Mouse (Mus musculus): Measurements from ENCODE around the gene Prss36. TPM values are rescaled to one million over a fixed set of nuclear protein-coding genes. Genes with fewer than 3 reads are reported as not detected.

The Prss36 gene
- polyA plus RNA-seq, 1 experiment from 2014 or later: 10.0 TPM

DNA sequence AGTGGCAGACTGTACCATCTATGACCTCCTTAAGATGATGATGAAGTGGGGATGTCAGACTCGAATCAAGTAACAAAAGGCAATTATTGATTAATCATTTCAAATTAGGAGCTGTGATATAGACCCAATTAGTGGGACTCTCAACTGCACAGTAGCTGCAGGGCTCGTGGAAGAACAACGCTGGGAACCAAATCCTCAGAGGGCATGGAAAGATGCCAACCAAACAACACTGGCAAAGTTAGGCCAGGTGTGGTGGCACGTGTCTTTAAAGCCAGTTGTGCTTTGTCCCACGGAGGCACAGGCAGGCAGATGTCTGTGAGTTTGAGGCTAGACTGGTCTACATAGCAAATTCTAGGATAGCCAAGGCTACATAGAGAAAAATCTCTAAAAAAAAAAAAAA is 15.9 kb downstream of the Prss36 start:
- H3K9me3 ChIP-seq (ENCODE audit: low read length): no peaks in the 10 kb centered on the region
- 60% methylated on average over 5 of the region's 5 CpGs for WGBS
- peak overlapping the region; percentile 95 for H3K27ac ChIP-seq (ENCODE audit: low read length)
- peaks cover 4% of the 10 kb centered on the region; the same call in 1 of the 2 replicates for H3K4me1 ChIP-seq (ENCODE audit: insufficient read depth, low read depth, low read length)
- no peak overlapping the region for H3K9ac ChIP-seq (replicated peaks; ENCODE audit: low read depth)
- H3K27me3 ChIP-seq (replicated peaks; ENCODE audit: insufficient read depth, low read length): no peaks in the 10 kb centered on the region
- peak overlapping the region; percentile 39 for H3K4me2 ChIP-seq (replicated peaks; ENCODE audit: low read depth, low read length)
- no peak for ATAC-seq
- H3K36me3 ChIP-seq (ENCODE audit: insufficient read depth, low read length): no peaks in the 10 kb centered on the region
- no peak for DNase-seq (ENCODE audit: low spot score)
- H3K4me3 ChIP-seq (ENCODE audit: low read depth, low read length): no peak overlapping the region
- TF ChIP-seq CTCF (IDR thresholded peaks at IDR 0.05) (no peak), EP300 (IDR thresholded peaks at IDR 0.05) (no peak)

GRCm38 (mm10) chr7:127929923-127930322 is 16.6 kb downstream of the Prss36 start, which contains the start of gene Prss8:
Gene Prss8, minus strand, starts transcription at chr7:127930104.
- DNase-seq (ENCODE audit: low spot score) (peak; percentile 94), ATAC-seq (peak; percentile 42)
- Histone ChIP-seq H3K9ac (replicated peaks; ENCODE audit: low read depth) (peak within 1 kb of the TSS; percentile 82), H3K27ac (ENCODE audit: low read length) (peak within 1 kb of the TSS; percentile 95), H3K9me3 (ENCODE audit: low read length) (no peaks in the 10 kb centered on the region), H3K4me2 (replicated peaks; ENCODE audit: low read depth, low read length) (peak within 1 kb of the TSS; percentile 63), H3K4me3 (ENCODE audit: low read depth, low read length) (peak within 1 kb of the TSS; percentile 53), H3K27me3 (replicated peaks; ENCODE audit: insufficient read depth, low read length) (no peaks in the 10 kb centered on the region), H3K36me3 (ENCODE audit: insufficient read depth, low read length) (0 out of 2 replicates have a peak, but pooled peaks cover under 1% of the 10 kb centered on the region), H3K4me1 (ENCODE audit: insufficient read depth, low read depth, low read length) (peaks cover 4% of the 10 kb centered on the region; the same call in 1 of the 2 replicates)
- TF ChIP-seq CTCF (IDR thresholded peaks at IDR 0.05) (no peak), EP300 (IDR thresholded peaks at IDR 0.05) (peak; percentile 45; the same call in 1 of the 2 replicates)
- WGBS: 22% methylated on average over 6 of the region's 6 CpGs

DNA sequence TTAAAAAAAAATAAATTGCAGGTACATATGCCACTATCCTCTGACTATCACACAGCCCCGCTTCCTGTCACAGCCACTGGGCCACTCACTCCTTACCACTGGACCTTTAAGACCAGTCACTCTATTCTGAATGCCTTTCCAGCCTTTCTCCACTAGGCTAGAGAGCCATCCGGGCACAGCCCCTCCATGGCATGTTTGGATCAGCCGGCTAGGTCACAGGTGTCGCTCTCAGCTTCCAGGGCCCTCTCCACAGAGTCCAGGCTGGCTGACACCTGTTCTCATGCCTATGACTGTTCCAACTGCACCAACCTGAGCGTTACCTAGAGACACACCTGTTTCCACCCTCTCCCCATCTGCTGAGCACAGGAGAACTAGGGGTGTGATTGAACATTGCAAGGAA is 17.9 kb downstream of the Prss36 start:
- TF ChIP-seq EP300 (IDR thresholded peaks at IDR 0.05) (peak; percentile 21; the same call in 1 of the 2 replicates), CTCF (IDR thresholded peaks at IDR 0.05) (peak; percentile 45)
- peak overlapping the region; percentile 63 for H3K4me2 ChIP-seq (replicated peaks; ENCODE audit: low read depth, low read length)
- peak; percentile 23 for ATAC-seq
- H3K9me3 ChIP-seq (ENCODE audit: low read length): no peaks in the 10 kb centered on the region
- peak overlapping the region; percentile 53 for H3K4me3 ChIP-seq (ENCODE audit: low read depth, low read length)
- H3K4me1 ChIP-seq (ENCODE audit: insufficient read depth, low read depth, low read length): peaks cover 4% of the 10 kb centered on the region; the same call in 1 of the 2 replicates
- 36% methylated on average over 5 of the region's 5 CpGs for WGBS
- peak overlapping the region; percentile 82 for H3K9ac ChIP-seq (replicated peaks; ENCODE audit: low read depth)
- H3K27me3 ChIP-seq (replicated peaks; ENCODE audit: insufficient read depth, low read length): no peaks in the 10 kb centered on the region
- 0 out of 2 replicates have a peak, but pooled peaks cover 10% of the 10 kb centered on the region for H3K36me3 ChIP-seq (ENCODE audit: insufficient read depth, low read length)
- peak overlapping the region; percentile 95 for H3K27ac ChIP-seq (ENCODE audit: low read length)
- DNase-seq (ENCODE audit: low spot score): peak; percentile 74

GRCm38 (mm10) chr7:127927726-127928125 is 18.8 kb downstream of the Prss36 start:
- Histone ChIP-seq H3K27me3 (replicated peaks; ENCODE audit: insufficient read depth, low read length) (no peaks in the 10 kb centered on the region), H3K4me3 (ENCODE audit: low read depth, low read length) (peak overlapping the region; percentile 53), H3K9me3 (ENCODE audit: low read length) (no peaks in the 10 kb centered on the region), H3K27ac (ENCODE audit: low read length) (peak overlapping the region; percentile 95), H3K36me3 (ENCODE audit: insufficient read depth, low read length) (0 out of 2 replicates have a peak, but pooled peaks cover 12% of the 10 kb centered on the region), H3K9ac (replicated peaks; ENCODE audit: low read depth) (peak overlapping the region; percentile 82), H3K4me2 (replicated peaks; ENCODE audit: low read depth, low read length) (peak overlapping the region; percentile 63), H3K4me1 (ENCODE audit: insufficient read depth, low read depth, low read length) (peaks cover 4% of the 10 kb centered on the region; the same call in 1 of the 2 replicates)
- ATAC-seq: no peak
- no peak for DNase-seq (ENCODE audit: low spot score)
- WGBS: 70% methylated on average over 11 of the region's 11 CpGs
- TF ChIP-seq EP300 (IDR thresholded peaks at IDR 0.05) (no peak), CTCF (IDR thresholded peaks at IDR 0.05) (no peak)

GRCm38 (mm10) chr7:127926846-127927245 is 19.7 kb downstream of the Prss36 start:
- 66% methylated on average over 11 of the region's 11 CpGs for WGBS

DNA sequence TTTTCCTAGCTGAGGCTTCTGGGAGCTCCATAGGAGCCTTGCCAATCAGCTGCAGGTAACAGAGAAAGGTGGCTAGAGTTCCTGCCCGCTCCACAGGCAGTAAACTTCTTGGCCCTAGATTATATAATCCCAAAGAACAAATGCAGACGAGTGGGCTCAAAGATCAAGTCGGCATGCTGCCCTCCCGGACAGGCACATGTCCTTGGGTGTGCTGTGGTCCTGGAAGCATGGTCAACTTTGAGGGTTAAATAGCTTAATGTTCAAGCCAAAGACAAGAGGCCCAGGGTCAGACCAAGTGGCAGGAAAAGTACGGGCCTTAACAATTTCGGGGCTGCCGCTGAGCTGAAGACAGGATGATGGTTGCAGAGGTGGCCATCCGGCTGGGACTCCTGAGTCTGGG is 20.5 kb downstream of the Prss36 start:
- Histone ChIP-seq H3K36me3 (ENCODE audit: insufficient read depth, low read length) (0 out of 2 replicates have a peak, but pooled peaks cover 12% of the 10 kb centered on the region), H3K9ac (replicated peaks; ENCODE audit: low read depth) (0 out of 2 replicates have a peak overlapping the region, but pooled peaks have one; percentile 16), H3K4me3 (ENCODE audit: low read depth, low read length) (peak overlapping the region; percentile 8; the same call in 1 of the 2 replicates), H3K4me1 (ENCODE audit: insufficient read depth, low read depth, low read length) (peaks cover 4% of the 10 kb centered on the region; the same call in 1 of the 2 replicates), H3K9me3 (ENCODE audit: low read length) (no peaks in the 10 kb centered on the region), H3K27ac (ENCODE audit: low read length) (peak overlapping the region; percentile 95), H3K27me3 (replicated peaks; ENCODE audit: insufficient read depth, low read length) (no peaks in the 10 kb centered on the region), H3K4me2 (replicated peaks; ENCODE audit: low read depth, low read length) (peak overlapping the region; percentile 63)
- no peak for DNase-seq (ENCODE audit: low spot score)
- TF ChIP-seq CTCF (IDR thresholded peaks at IDR 0.05) (no peak), EP300 (IDR thresholded peaks at IDR 0.05) (no peak)
- ATAC-seq: no peak
- 71% methylated on average over 8 of the region's 8 CpGs for WGBS

More at GRCm38 (mm10) chr7:127926846-127927245, 19.7 kb downstream of the Prss36 start:
- Histone ChIP-seq H3K27me3 (replicated peaks; ENCODE audit: insufficient read depth, low read length) (no peaks in the 10 kb centered on the region), H3K4me1 (ENCODE audit: insufficient read depth, low read depth, low read length) (peaks cover 8% of the 10 kb centered on the region; the same call in 1 of the 2 replicates), H3K36me3 (ENCODE audit: insufficient read depth, low read length) (0 out of 2 replicates have a peak, but pooled peaks cover 12% of the 10 kb centered on the region), H3K9me3 (ENCODE audit: low read length) (no peaks in the 10 kb centered on the region), H3K27ac (ENCODE audit: low read length) (peak overlapping the region; percentile 95), H3K9ac (replicated peaks; ENCODE audit: low read depth) (0 out of 2 replicates have a peak overlapping the region, but pooled peaks have one; percentile 8), H3K4me3 (ENCODE audit: low read depth, low read length) (0 out of 2 replicates have a peak overlapping the region, but pooled peaks have one; percentile 53), H3K4me2 (replicated peaks; ENCODE audit: low read depth, low read length) (peak overlapping the region; percentile 63)
- TF ChIP-seq EP300 (IDR thresholded peaks at IDR 0.05) (no peak), CTCF (IDR thresholded peaks at IDR 0.05) (no peak)
- DNase-seq (ENCODE audit: low spot score) (no peak), ATAC-seq (no peak)
